Mouse (Mus musculus) lung, adult 2 months (tissue): ENCODE results near the gene T.

Source experiments
- CTCF ChIP-seq: fragments of 200-500 bp; IDR thresholded peaks from 2 replicates; pipeline ENCODE4 v1.5.1; 2011; ENCODE audit warnings: mild to moderate bottlenecking, low read length, control low read depth; ENCODE audit not compliant: insufficient read depth
- POLR2A ChIP-seq: fragments of 200-500 bp; IDR thresholded peaks from 2 replicates; pipeline ENCODE4 v1.6.1; 2011; ENCODE audit warnings: low read depth, mild to moderate bottlenecking, control low read depth, low read length, borderline replicate concordance; ENCODE audit errors: extremely low read depth

- TF ChIP-seq CTCF (no peak), POLR2A (no peak)
These were observed 33.5 kb downstream of the T start for GRCm38 (mm10) chr17:8467771-8468170.
